Mouse (Mus musculus): ENCODE data around the gene Olfr1351.
"Not testable (repeated sequence)": the region's sequence is repeated elsewhere in the genome, so short reads cannot be mapped to it uniquely, and the experiment has no call there.

Olfr1351 gene

DNA sequence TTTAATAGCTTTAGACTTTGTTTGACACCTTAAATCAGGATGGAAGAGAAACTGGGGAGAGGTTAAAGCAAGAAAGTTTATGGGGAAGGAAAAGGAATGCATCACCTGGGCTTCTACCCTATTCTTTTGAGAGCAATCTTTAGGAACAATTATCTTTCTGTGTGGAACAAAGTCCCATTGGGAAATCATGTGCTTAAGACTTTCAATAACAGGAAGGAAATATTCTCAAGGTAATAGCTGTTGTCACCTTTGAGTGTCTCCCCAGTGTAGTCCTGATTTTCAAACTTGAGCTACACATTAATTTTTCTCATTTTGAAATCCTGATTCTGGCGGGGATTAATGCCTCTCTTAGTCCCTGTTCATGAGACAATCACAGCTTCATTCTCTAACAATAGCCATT lies at the start of gene Olfr1351:
Olfr1351 (plus strand) TSS at position 301 of the 400 bp plus-strand sequence.
- no peak for DNase-seq (ENCODE audit: low spot score)

DNA sequence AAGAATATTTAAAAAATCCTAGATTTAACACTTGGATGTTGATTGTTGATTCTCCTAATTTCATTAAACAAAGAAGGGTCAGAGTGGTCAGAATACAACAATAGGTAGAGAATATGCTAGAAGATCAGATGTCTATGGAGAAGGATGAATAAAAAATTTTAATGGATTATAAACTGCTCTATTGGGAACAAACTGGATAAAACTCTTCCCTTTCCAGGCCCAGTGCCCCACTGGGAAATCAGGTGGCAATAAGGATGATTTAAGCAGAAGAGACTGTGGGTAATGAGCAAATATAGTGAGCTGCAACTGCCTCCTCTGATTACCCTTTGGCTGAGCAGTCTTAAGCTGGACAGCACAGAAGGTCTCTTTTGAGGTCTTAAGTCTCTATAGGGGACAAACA lies 49.3 kb upstream of the Olfr1351 start, which contains the start of gene Olfr1353:
Olfr1353 (plus strand) TSS at position 301 of the 400 bp plus-strand sequence.
- DNase-seq (ENCODE audit: low spot score): not testable (repeated sequence)

DNA sequence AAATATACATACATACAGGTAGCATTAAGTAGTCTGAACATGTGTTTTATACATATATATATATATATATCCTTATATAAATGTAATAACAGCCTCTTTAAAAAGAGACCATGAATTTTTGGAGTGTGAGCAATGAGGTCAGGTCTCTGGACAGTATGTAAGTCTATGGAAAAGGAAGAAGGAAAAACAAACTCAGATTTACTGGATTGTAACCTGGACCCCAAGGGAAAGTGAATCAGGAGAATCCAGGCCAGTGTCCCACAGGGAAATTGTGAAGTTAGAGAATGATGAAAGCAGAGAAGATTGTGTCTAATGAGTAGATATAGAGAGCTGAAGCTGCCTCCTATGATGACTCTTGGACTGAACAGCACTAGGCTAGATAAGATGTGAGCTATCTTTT lies 31.5 kb upstream of the Olfr1351 start, which contains the start of gene Olfr1352:
Olfr1352 (plus strand) TSS at position 301 of the 400 bp plus-strand sequence.
- no peak for DNase-seq (ENCODE audit: low spot score)

DNA sequence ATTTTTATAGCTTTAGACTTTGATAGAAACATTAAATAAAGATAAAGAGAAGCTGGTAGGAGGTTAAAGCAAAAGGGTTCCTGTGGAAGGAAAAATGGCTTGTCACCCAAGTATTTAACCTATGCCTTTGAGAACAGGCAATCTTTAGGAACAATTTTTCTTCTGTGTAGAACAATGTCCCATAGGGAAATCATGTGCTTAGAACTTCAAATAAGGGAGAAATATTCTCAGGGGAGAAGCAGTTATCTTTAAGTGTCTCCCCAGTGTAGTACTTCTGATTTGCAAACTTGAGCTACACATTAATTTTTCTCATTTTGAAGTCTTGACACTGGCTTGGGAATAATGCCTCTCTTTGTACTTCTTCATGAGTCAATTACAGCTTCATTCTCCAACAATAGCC lies 16.2 kb downstream of the Olfr1351 start, which contains the start of gene Olfr57:
Olfr57 (plus strand) TSS at position 301 of the 400 bp plus-strand sequence.
- DNase-seq (ENCODE audit: low spot score): no peak

DNA sequence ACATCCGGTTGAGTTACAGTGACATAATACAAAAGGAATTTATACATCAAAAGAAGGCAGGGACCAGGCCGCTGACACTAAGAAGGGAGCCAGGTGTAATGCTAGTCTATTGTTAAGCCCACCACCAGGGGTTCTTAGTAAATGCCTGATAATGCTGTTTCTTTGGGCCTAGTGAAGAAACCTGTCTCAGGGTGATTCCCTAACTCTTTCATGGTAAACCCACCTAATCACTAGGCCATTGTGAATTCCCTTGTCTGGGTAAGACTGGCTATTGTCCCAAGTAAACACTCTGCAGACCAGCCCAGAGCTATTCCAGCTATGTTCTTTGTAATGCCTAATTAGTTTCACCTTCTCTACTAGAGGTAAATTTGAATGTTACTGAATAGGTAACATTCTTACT lies 30.2 kb downstream of the Olfr1351 start:
- not testable (repeated sequence) for DNase-seq (ENCODE audit: low spot score)

DNA sequence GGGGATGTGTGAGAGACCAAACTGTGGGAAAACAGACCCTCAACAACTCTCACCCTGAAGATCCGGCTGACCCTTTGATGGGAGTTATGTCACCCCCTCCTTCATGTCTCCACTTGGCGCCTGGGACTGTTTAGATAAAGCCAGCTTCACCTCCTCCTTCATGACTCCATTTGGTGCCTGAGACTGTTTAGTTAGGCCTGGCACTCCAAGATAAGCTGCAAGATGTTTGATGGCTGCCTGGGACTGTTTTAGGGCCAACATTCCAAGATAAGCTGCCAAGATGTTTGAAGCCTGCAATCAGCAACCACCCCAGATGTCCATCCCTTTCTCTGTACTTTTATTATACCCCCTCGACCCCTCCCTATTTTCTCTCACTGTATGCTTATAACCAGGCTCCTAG lies 45.1 kb downstream of the Olfr1351 start:
- DNase-seq (ENCODE audit: low spot score): not testable (repeated sequence)

Measured in urinary bladder, postnatal 10 days (tissue).